Comparison of ENCODE assay signal across 26 mouse cellular contexts in the genomic region with DNA sequence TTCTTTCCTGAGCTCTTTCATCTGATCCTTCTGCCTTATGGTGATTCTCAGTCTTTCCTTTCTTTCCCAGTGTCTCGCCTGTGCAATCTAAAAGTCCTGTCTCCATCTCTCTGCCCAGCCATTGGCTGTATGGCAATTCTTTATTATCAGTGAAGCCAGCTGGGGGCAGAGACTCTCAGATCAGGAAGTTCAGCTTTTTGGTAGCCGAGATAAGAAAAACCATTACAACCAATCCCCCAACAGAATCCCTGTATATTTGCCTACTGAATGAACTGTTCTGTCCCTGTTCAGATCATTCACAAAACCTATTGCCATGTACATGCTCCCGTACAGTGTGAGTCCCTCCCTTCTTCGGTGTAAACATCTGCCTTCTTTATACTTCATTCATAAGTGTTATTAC. TPM values are rescaled to one million over a fixed set of nuclear protein-coding genes. Genes with fewer than 3 reads are reported as not detected.
DNase-seq lines count a peak whose midpoint lies in the region; ATAC-seq lines count a peak whose summit lies in the region.
"Had no signal": no experiment of that assay in that cellular context is flagged by ENCODE, and none has a peak within 500 bp of the region (broad histone marks: within the 10 kb centered on the region; RNA-seq: fewer than 3 reads in every experiment).

No protein-coding gene starts in this region.

- H3K4me1 ChIP-seq in midbrain, embryonic 12.5 days: peaks cover 5% of the 10 kb centered on the region; the same call in 1 of the 2 replicates
- 0 out of 2 replicates have a peak, but pooled peaks cover 4% of the 10 kb centered on the region for H3K4me1 ChIP-seq in midbrain, embryonic 13.5 days (replicated peaks)
- H3K4me1 ChIP-seq in liver, embryonic 16.5 days (ENCODE audit: control insufficient read depth, low read depth, low read length): no peaks in the 10 kb centered on the region; the same call in 1 of the 2 replicates
- H3K4me1 ChIP-seq in intestine, embryonic 16.5 days (ENCODE audit: control insufficient read depth, insufficient read depth, low read length): no peaks in the 10 kb centered on the region
- H3K4me1 ChIP-seq: embryonic facial prominence, embryonic 10.5 days; hindbrain, embryonic 13.5 days; limb, embryonic 12.5 days had no signal

- H3K36me3 ChIP-seq in midbrain, embryonic 12.5 days: no peaks in the 10 kb centered on the region
- H3K36me3 ChIP-seq in midbrain, embryonic 13.5 days: no peaks in the 10 kb centered on the region
- no peaks in the 10 kb centered on the region for H3K36me3 ChIP-seq in liver, embryonic 16.5 days (ENCODE audit: control insufficient read depth, insufficient read depth)
- H3K36me3 ChIP-seq in intestine, embryonic 16.5 days (ENCODE audit: control insufficient read depth, insufficient read depth, low read length): no peaks in the 10 kb centered on the region
- H3K36me3 ChIP-seq: embryonic facial prominence, embryonic 10.5 days; hindbrain, embryonic 13.5 days; limb, embryonic 12.5 days had no signal

- 80% methylated on average over 4 of the region's 4 CpGs for WGBS in midbrain, embryonic 12.5 days
- 76% methylated on average over 4 of the region's 4 CpGs for WGBS in midbrain, embryonic 13.5 days
- WGBS in liver, embryonic 16.5 days (ENCODE audit: insufficient replicate concordance): 19% methylated on average over 4 of the region's 4 CpGs
- 80% methylated on average over 4 of the region's 4 CpGs for WGBS in intestine, embryonic 16.5 days

- no peak overlapping the region for H3K9ac ChIP-seq in midbrain, embryonic 12.5 days (replicated peaks)
- no peak overlapping the region for H3K9ac ChIP-seq in midbrain, embryonic 13.5 days (replicated peaks)
- no peak overlapping the region for H3K9ac ChIP-seq in liver, embryonic 16.5 days (ENCODE audit: low read depth, low read length)
- no peak overlapping the region for H3K9ac ChIP-seq in intestine, embryonic 16.5 days (ENCODE audit: low read depth, low read length)
- H3K9ac ChIP-seq: hindbrain, embryonic 13.5 days; limb, embryonic 12.5 days had no signal

- H3K9me3 ChIP-seq in midbrain, embryonic 12.5 days: no peaks in the 10 kb centered on the region
- H3K9me3 ChIP-seq in midbrain, embryonic 13.5 days: no peaks in the 10 kb centered on the region
- H3K9me3 ChIP-seq in liver, embryonic 16.5 days (replicated peaks; ENCODE audit: control insufficient read depth, low read length): no peaks in the 10 kb centered on the region
- no peaks in the 10 kb centered on the region for H3K9me3 ChIP-seq in intestine, embryonic 16.5 days (ENCODE audit: control insufficient read depth, low read length)
- H3K9me3 ChIP-seq: embryonic facial prominence, embryonic 10.5 days; hindbrain, embryonic 13.5 days; limb, embryonic 12.5 days had no signal

- 0 out of 2 replicates have a peak, but pooled peaks have one; percentile 38 for ATAC-seq in midbrain, embryonic 12.5 days (ENCODE audit: low FRiP score, low read depth)
- no peak for ATAC-seq in midbrain, embryonic 13.5 days
- ATAC-seq in liver, embryonic 16.5 days (ENCODE audit: low read depth): peak; percentile 81
- no peak for ATAC-seq in intestine, embryonic 16.5 days
- ATAC-seq: activated CD4-positive, CD25-positive, alpha-beta regulatory T cell, adult 4 months had no signal

- H3K27ac ChIP-seq in midbrain, embryonic 12.5 days (replicated peaks): no peak overlapping the region
- no peak overlapping the region for H3K27ac ChIP-seq in midbrain, embryonic 13.5 days
- H3K27ac ChIP-seq in liver, embryonic 16.5 days (ENCODE audit: low read length): no peak overlapping the region
- no peak overlapping the region for H3K27ac ChIP-seq in intestine, embryonic 16.5 days (ENCODE audit: low read length)
- H3K27ac ChIP-seq: embryonic facial prominence, embryonic 10.5 days; hindbrain, embryonic 13.5 days; kidney, postnatal 0 days; limb, embryonic 12.5 days had no signal

- peak; percentile 42 for DNase-seq in liver
- no peak for DNase-seq in layer of hippocampus, postnatal 25 days (ENCODE audit: extremely low spot score in 1 of 2, low spot score in 1 of 2)
- DNase-seq in layer of hippocampus, adult 11-12 months (ENCODE audit: low spot score): no peak
- DNase-seq: adrenal gland, postnatal 10 days; cerebellum, adult 9-10 months; gastrocnemius, postnatal 36 days; kidney, adult 2 months; lung, adult 2 months; lung, postnatal 36 days; thymus, adult 18-20 months; thymus, postnatal 4 days had no signal

- no peak overlapping the region for H3K4me2 ChIP-seq in midbrain, embryonic 12.5 days (replicated peaks)
- H3K4me2 ChIP-seq in midbrain, embryonic 13.5 days (replicated peaks): no peak overlapping the region
- H3K4me2 ChIP-seq in liver, embryonic 16.5 days (ENCODE audit: low read depth, low read length): no peak overlapping the region
- no peak overlapping the region for H3K4me2 ChIP-seq in intestine, embryonic 16.5 days (ENCODE audit: low read depth, low read length)
- H3K4me2 ChIP-seq: hindbrain, embryonic 13.5 days; limb, embryonic 12.5 days; midbrain, embryonic 11.5 days had no signal

- no peak overlapping the region for H3K4me3 ChIP-seq in midbrain, embryonic 12.5 days
- no peak overlapping the region for H3K4me3 ChIP-seq in midbrain, embryonic 13.5 days (replicated peaks)
- no peak overlapping the region for H3K4me3 ChIP-seq in liver, embryonic 16.5 days (ENCODE audit: low read depth, low read length)
- no peak overlapping the region for H3K4me3 ChIP-seq in intestine, embryonic 16.5 days (ENCODE audit: low read length)
- H3K4me3 ChIP-seq: embryonic facial prominence, embryonic 10.5 days; hindbrain, embryonic 13.5 days; limb, embryonic 12.5 days had no signal

- no peaks in the 10 kb centered on the region for H3K27me3 ChIP-seq in midbrain, embryonic 12.5 days
- H3K27me3 ChIP-seq in midbrain, embryonic 13.5 days: 0 out of 2 replicates have a peak, but pooled peaks cover 5% of the 10 kb centered on the region
- H3K27me3 ChIP-seq in liver, embryonic 16.5 days (ENCODE audit: control insufficient read depth, insufficient read depth, low read depth, low read length): no peaks in the 10 kb centered on the region
- no peaks in the 10 kb centered on the region for H3K27me3 ChIP-seq in intestine, embryonic 16.5 days (replicated peaks; ENCODE audit: control insufficient read depth, insufficient read depth, low read length)
- H3K27me3 ChIP-seq: hindbrain, embryonic 13.5 days; limb, embryonic 12.5 days had no signal

RNA-seq across cellular contexts. Expression of a gene that starts 57.9 kb away (rescaled TPM):
- not detected in 2 replicates for polyA plus RNA-seq in midbrain, embryonic 12.5 days (2016; fragmentation: Nextera tagmentation; extraction: Ambion mirVana)
- polyA plus RNA-seq in midbrain, embryonic 13.5 days (2015; fragmentation: Nextera tagmentation; extraction: Ambion mirVana): not detected in 2 replicates
- polyA plus RNA-seq in liver, embryonic 16.5 days (2015; fragmentation: Nextera tagmentation; extraction: Ambion mirVana): not detected in 2 replicates
- total RNA-seq in layer of hippocampus, postnatal 25 days (2021): not detected
- 0.15 and 0.24 TPM in 2 replicates for polyA plus RNA-seq in intestine, embryonic 16.5 days (2015; fragmentation: Nextera tagmentation; extraction: Ambion mirVana)
- total RNA-seq: ES-E14; gastrocnemius, postnatal 36 days; layer of hippocampus, postnatal 10 days; left cerebral cortex, postnatal 10 days had no signal
- polyA plus RNA-seq: embryonic facial prominence, embryonic 10.5 days; hindbrain, embryonic 13.5 days; limb, embryonic 12.5 days; neural tube, embryonic 11.5 days; small intestine, adult 2 months had no signal

Comparison
In these comparisons a context has a peak if more than half of its experiments do, and no peak if none do; other contexts are left out.
1. ATAC-seq: peak in midbrain, embryonic 12.5 days (single experiment) and liver, embryonic 16.5 days (single experiment); none in midbrain, embryonic 13.5 days (single experiment) and intestine, embryonic 16.5 days (single experiment).